ENCODE assay signal across 13 mouse cellular contexts in genomic region chr9:71654861-71655260, GRCm38 (mm10).
"Had no signal": no experiment of that assay in that cellular context is flagged by ENCODE, and none has a peak within 500 bp of the region (broad histone marks: within the 10 kb centered on the region; RNA-seq: fewer than 3 reads in every experiment).

No protein-coding gene starts in this region.

- H3K27me3 ChIP-seq: limb, embryonic 13.5 days; midbrain, embryonic 12.5 days; neural tube, embryonic 13.5 days had no signal

- H3K4me3 ChIP-seq: limb, embryonic 13.5 days; midbrain, embryonic 12.5 days; neural tube, embryonic 13.5 days had no signal

- H3K4me1 ChIP-seq: limb, embryonic 13.5 days; midbrain, embryonic 12.5 days had no signal

- H3K36me3 ChIP-seq: limb, embryonic 13.5 days; midbrain, embryonic 12.5 days; neural tube, embryonic 13.5 days had no signal

- H3K27ac ChIP-seq: limb, embryonic 13.5 days; liver, embryonic 14.5 days; midbrain, embryonic 12.5 days; neural tube, embryonic 13.5 days had no signal

- DNase-seq: kidney, adult 9 months; kidney, postnatal 10 days; left cerebral cortex, postnatal 4 days; lung, adult 18-20 months; lung, postnatal 10 days; retina, postnatal 1 day; right cerebral cortex, postnatal 4 days; spleen, adult 18-20 months; thymus, postnatal 36 days had no signal
